Mouse (Mus musculus) layer of hippocampus, postnatal 14 days (tissue): ENCODE data around the gene Hoxc8. TPM values are rescaled to one million over a fixed set of nuclear protein-coding genes. Genes with fewer than 3 reads are reported as not detected.

ENCODE experiments used
- DNase-seq, 2 experiments: peaks; one replicate each; pipeline ENCODE4 v3.0.0; 2021 to 2022; ENCODE audit warnings: low spot score in 2 of 2, mixed read lengths in 1 of 2
- long read RNA-seq, 2 experiments: library from polyadenylated mRNA; stranded (forward); transcript quantifications; one replicate each; pipeline ENCODE4 v2.0.0; 2021
- total RNA-seq, 2 experiments: library from RNA; stranded (reverse); gene quantifications; 2 replicates each; pipeline ENCODE4 v1.2.3; 2021

Hoxc8 gene
- not detected for total RNA-seq
- long read RNA-seq, experiment 1 = 0 reads
- long read RNA-seq, experiment 2 = 0 reads

DNA sequence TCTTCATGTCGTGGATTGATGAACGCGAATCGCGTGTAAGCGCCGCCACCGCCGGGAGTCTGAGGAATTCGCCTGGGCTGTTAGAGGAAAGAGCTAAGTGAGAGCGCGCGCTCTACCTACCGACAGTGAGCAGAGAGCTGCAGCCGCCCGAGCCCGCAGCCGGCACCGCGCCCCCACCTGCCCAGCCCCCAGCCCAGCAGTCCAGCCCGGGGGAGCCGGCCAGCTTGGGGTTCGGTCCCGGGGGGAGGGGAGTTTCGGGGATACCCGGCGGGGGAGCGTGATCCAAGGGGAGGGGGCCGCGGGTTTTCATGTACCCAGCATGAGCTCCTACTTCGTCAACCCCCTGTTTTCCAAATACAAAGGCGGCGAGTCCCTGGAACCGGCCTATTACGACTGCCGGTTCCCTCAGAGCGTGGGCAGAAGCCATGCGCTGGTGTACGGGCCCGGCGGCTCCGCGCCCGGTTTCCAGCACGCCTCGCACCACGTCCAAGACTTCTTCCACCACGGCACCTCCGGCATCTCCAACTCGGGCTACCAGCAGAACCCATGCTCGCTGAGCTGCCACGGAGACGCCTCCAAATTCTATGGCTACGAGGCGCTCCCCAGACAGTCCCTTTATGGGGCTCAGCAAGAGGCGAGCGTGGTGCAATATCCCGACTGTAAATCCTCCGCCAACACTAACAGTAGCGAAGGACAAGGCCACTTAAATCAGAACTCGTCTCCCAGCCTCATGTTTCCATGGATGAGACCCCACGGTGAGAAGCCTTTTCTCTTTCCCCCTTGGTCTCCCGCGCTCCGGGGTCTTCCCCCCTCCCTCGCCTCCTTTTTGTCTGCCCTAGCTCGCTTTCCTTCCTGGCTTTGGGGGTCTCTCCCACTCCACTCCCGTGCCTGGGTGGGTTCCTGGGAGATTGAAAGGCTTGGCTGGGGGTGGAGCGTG is at the start of gene Hoxc8:
Hoxc8 (plus strand) TSS at position 147 of the 937 bp plus-strand sequence.
- no peak for DNase-seq

DNA sequence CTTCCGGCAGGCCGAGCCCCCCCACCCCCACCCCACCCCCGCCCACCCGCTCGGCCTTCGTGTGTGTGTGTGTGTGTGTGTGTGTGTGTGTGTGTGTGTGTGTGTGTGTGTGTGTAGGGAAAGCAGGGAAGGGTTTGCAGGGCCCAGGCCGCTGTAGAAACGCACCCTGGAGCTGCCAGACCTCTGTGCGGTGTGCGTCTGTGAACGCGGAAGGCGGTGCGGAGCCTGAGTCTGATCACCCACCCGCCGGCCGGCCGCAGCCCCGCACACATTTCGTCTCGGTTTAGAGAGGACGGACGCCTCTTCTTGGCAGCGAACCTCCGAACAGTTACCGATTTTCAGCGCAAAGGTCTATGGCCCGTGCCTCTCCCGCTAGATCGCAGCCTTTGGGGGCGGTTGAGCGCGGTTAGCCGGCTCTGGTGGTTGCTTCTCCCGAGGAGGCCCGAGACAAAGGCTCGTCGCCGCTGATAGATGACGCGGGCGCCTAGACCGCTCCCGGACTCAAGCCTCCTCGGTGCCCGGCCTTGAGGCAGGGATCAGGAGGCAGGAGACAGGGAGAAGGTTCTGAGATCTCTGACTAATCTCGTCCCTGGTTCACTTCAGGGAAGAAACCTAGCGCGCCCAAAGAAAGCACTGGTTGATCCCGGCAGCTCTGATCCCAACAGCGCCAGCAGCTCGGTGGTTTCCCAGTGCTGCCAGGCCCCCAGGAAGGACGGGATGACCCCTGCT is 47.5 kb upstream of the Hoxc8 start:
- DNase-seq = no peak

DNA sequence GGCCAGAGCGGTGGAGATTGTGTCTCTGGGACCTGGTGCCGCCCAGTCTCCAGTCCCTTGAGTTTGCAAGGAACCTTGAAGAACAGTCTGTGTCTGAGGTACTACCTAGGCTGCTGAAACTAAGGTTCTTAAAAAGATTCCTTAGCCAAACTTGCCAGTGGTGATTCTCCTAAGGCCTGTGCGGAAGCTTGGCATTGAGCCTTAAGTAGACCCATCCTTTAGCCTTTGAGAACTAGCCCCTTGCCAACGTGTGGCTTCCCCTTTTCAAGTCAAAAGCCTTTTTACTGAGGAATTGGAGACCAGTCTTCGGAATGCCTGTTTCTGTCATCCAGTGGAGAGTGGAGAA is 47.0 kb upstream of the Hoxc8 start:
- no peak for DNase-seq

- DNase-seq = no peak
Measured at GRCm38 (mm10) chr15:102945185-102946077, 45.0 kb upstream of the Hoxc8 start.

GRCm38 (mm10) chr15:102947276-102947675 is 43.1 kb upstream of the Hoxc8 start:
- DNase-seq = no peak

DNA sequence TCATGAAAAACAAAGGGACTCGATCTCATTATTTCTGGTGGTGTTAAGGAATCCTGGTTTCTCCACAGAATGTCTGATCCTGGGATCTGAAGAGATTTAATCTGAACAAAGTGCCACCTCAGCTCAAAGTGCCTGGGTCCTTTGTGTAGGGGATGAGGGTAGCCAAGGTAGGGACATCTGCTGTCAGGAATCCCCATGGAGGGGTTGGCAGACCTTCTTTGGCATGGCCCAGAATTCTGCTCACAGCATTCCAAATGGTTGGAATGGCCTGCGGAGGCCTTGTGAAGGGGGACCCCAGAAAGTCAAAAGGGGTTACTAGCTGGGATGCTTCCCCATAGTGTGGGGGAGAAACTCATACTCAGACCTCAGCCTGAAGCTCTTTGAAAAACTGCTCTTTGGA is 41.6 kb upstream of the Hoxc8 start:
- DNase-seq = no peak

DNA sequence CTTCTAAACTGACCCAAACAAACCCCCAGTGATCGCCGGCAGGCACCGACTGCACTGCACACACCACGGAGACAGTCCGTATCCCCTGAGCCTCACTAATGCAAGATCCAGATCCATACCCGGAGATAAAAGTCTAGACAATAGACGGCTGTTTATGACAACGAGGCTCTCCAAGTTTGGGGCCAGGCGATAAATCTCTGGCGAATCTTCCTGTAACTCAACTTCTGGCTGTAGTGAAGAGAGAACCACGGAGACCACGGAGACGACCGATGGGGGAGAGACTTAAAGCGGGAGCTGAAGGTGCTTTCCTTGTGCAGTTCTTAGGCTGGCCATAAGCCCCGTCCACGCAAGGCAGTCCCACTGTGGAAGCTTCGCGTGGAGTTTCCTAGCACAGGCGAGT is 40.7 kb upstream of the Hoxc8 start:
- no peak for DNase-seq

GRCm38 (mm10) chr15:102950877-102951276 is 39.5 kb upstream of the Hoxc8 start:
- no peak for DNase-seq

DNA sequence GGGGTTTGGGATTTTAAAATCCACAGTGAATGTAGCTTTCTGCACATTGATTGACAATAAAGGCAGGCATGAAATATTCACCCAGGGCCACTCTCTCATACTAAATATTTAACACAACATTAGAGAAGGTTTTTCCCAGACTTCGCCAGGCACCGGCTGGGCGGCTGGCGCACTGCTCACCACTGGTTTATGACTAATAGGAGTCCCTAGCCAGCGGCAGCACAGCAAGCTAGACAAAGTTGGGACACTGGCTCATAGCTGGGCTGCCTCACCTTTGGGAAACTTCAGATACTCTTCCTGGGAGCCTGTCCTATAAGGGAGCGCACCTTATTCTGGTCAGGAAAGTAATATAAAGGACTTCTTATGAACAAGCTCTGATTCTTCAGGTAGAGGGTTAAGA is 36.8 kb upstream of the Hoxc8 start:
- no peak for DNase-seq

GRCm38 (mm10) chr15:102954192-102955006 is 36.0 kb upstream of the Hoxc8 start, which contains the start of gene Hoxc11:
TSS of gene Hoxc11 (plus strand) at chr15:102954427.
- DNase-seq = no peak

DNA sequence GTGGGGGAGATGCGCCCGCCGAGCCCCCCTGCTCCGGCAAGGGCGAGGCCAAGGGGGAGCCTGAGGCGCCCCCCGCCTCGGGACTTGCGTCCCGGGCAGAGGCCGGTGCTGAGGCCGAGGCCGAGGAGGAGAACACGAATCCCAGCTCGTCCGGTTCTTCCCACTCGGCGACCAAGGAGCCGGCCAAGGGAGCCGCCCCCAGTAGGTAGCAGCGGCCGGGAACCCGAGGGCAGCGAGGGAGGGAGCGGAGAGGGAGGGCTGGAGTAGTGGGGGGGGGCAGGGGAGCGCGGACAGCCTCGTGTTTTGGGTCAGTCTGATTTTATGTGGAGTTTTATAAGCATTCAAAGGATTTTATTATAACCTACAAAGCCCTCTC is 35.4 kb upstream of the Hoxc8 start:
- DNase-seq = no peak

DNA sequence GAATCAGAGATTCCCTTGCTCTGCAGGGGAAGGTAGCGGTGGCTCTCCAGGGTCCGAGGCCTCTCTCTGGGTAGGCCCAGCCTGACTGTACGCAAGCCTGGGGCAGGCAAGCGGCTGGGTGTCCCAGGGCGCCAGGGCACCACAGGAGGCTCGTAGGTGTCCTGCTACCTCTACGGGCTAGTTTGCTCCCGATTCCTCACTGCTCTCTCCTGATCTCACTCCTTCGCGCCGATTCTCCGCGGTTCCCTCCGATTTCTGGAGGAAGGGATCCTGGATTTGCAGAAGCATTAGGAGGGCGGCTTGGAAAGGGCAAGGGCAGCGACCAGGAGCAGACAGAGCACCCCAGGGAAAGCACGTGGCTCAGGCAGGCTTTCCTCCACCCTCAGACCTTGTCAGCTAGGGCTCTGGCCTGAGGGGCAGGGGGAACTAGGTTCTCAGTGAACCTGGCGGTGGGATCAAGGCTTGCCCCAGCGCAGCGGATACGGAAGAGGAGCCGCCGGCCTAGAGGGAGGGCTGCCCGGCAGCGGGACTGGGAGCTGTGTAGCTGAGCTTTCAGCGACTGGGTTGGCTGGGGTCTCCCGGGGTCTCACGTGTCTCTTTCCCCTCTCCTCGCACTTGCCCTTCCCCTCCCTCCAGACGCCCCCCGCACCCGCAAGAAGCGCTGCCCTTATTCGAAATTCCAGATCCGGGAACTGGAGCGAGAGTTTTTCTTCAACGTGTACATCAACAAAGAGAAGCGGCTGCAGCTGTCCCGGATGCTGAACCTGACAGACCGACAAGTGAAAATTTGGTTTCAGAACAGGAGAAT is 34.4 kb upstream of the Hoxc8 start:
- DNase-seq = no peak

DNA sequence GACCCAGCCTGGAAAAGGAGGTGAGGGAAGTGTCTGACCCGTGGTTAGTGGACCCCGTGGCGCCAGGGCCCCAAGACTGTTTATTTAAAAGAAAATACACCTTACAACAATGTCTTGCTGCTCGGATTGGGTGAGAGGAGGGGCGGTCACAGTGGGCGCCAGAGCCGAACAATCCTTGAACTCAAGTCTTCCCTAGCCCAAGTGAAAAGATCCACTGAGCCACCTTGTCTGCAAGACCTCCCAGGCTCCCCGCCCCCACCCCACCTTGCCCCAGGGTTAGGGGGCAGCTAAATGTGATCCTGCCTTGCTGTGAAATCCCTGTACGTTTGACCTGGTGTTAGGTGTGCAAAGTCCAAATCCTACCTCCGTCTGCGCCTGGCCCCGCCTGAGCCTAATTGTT is 33.5 kb upstream of the Hoxc8 start:
- DNase-seq = no peak

DNA sequence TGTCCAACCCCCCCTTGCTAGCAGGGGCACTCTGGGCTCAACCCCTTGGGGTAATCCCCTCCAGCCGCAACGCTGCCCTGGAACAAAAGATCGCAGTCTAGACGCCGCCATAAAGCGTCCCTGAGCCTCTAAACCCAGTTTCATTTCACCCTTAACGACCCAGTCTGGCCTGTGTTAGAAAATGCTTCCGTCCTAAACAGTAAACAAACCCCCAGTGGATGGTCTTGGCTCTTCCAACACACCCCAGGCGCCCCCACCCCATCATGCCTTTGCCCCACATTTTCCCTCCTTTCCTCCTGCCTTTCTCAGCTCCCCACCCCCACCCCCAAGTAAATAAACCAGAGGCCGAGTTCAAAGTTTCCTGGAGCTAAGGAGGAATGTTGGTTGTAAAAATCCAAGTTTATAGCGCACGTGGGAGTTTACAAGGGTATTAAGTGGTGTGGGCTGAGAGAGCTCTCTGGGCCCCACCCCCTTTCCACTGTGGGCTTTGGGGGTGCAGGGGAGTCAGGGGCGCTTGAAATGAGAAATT is 30.7 kb upstream of the Hoxc8 start:
- no peak for DNase-seq

DNA sequence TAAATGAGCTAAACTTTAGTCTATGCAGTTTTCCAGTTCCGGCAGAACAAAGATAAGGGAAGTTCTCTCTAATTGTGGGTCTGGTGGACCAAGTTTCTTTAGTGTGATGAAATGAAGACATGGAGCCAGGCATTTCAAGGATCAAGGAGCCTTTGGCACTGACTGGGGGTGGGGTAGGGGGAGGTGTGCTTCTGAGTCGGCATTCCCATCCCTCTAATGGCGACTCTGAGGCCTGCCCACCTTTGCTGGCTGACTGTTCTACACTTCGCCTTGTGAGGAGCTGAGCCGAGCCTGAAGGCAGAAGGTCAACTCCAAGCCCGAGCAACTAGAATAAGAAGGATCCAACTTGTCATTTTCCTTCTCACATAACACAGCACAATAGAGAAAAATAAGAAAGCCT is 28.7 kb upstream of the Hoxc8 start:
- no peak for DNase-seq

DNA sequence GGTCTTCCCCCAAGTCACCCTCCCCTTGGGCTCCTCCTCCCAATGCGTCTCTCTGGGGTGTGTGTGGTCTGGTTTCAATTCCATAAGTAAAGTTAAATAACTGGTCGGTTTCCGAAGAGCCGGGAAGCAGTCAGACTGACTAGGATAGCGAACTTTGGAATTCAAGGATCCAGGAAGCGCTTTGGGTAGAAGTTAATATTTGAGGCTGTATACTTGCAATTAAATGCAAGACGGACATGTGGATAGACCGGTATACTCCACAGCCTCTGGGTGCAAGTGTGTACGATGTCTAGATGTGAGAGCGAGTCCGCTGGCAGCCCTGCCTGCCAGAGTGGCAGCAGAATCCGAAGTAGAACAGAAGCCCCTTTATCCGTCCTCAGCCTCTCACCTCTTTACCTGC is 27.9 kb upstream of the Hoxc8 start:
- no peak for DNase-seq

DNA sequence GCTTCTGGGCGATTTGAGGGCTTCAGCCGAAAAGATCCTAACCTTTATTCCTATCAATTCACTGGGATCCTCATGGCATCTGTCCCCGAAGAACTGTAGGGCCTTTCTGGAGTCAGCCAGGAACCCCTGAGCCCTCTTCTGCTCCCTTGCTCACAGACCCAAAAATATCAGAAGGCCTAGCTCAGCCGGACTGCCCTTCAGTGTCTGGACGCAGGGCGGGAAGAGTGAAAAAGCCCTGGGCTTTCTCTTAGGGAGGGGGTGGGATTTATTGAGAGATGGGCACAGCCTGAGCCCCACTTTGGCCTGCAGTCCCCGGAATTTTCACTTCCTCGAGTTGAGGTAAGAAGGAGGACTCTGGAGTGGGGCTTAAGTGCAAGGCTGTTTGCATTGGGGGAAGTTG is 27.1 kb upstream of the Hoxc8 start:
- DNase-seq = no peak

DNA sequence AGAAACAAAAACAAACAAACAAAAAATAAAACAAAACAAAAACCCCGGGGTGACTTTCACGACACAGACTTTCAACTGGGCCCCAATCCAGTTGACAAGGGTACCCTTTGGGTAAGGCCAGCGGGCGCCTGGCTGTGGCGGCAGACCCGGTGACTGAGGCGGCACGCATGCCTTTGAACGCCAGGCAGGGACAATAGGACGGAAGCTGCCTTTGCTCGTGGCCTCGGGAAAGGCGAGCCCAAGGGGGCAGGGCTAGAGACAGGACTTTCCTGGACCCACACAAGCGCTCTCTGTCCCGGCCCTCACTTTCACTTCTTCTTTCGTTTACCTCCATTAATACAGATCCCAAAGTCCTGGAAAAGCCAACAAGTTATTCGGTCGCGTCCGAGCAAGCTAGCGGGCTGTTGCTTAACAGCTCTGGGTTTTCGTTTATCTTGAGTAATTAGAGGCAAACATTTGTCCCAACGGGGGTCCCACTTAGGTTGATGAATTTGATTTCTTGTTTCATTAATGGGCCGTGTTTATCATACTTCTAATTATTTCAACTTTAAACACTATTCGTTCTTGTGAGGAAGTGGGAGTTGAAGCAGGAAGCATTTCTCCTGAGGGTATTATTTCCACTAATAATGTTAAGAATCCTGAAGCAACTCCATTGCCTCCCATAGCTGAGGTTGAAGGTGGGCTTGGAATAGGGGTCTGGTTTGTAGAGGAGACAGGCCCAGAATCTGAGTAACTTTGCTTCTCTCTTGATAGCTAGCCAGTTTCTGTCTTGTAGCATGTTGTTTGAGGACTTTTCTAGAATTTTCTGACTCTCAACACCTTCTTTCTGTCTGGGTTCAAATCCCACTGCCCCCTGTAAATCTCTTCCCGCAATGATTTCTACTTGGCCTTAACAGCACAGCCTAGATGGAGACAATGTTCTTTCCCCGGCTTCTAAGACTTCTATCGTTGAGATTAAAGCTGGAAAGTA is 26.5 kb upstream of the Hoxc8 start:
- DNase-seq = no peak
